Mouse (Mus musculus) heart, adult 2 months (tissue): ENCODE results near the gene Lrg1. TPM values are rescaled to one million over a fixed set of nuclear protein-coding genes. Genes with fewer than 3 reads are reported as not detected.

Source experiments
- DNase-seq, 2 experiments: peaks; one replicate each; pipeline ENCODE4 v3.0.0; 2021
- H3K27ac ChIP-seq: fragments of 200-600 bp; 2 replicates; pipeline ENCODE4 v1.8.1; 2022
- H3K27me3 ChIP-seq: fragments of 200-500 bp; 2 replicates; pipeline ENCODE4 v1.6.1; 2012; ENCODE audit warnings: mild to moderate bottlenecking, low read length, inconsistent platforms, mixed read lengths; ENCODE audit not compliant: control insufficient read depth, insufficient read depth
- H3K36me3 ChIP-seq: fragments of 200-500 bp; 2 replicates; pipeline ENCODE4 v1.6.1; 2012; ENCODE audit warnings: low read length, inconsistent platforms; ENCODE audit not compliant: control insufficient read depth, insufficient read depth
- H3K4me1 ChIP-seq: fragments of 200-500 bp; 2 replicates; pipeline ENCODE4 v1.6.1; 2011; ENCODE audit warnings: low read length; ENCODE audit not compliant: control insufficient read depth, insufficient read depth
- H3K4me3 ChIP-seq: fragments of 200-600 bp; 2 replicates; pipeline ENCODE4 v1.8.1; 2022
- H3K79me2 ChIP-seq: fragments of 200-500 bp; replicated peaks from 2 replicates; pipeline ENCODE4 v1.6.1; 2012; ENCODE audit warnings: mild to moderate bottlenecking, inconsistent platforms, low read length, moderate library complexity, mixed read lengths; ENCODE audit not compliant: control insufficient read depth, insufficient read depth
- H3K9ac ChIP-seq: fragments of 200-500 bp; 2 replicates; pipeline ENCODE4 v1.6.1; 2012; ENCODE audit warnings: low read depth, mild to moderate bottlenecking, control low read depth, inconsistent platforms, low read length, mixed read lengths
- CTCF ChIP-seq: fragments of 200-600 bp; IDR thresholded peaks from 2 replicates; pipeline ENCODE4 v1.8.1; 2022; ENCODE audit warnings: antibody characterized with exemption, mild to moderate bottlenecking, moderate library complexity
- EP300 ChIP-seq: fragments of 200-500 bp; IDR thresholded peaks from 2 replicates; pipeline ENCODE4 v1.6.1; 2011; ENCODE audit warnings: low read depth, low read length, control low read depth; ENCODE audit not compliant: insufficient read depth
- POLR2A ChIP-seq: fragments of 200-500 bp; IDR thresholded peaks from 2 replicates; pipeline ENCODE4 v1.6.1; 2011; ENCODE audit warnings: mild to moderate bottlenecking, low read depth, low read length, control low read depth; ENCODE audit not compliant: insufficient read depth
- WGBS: fragments of 180-500 bp; shearing (Covaris S2); methylation state at CpG from one replicate; pipeline ENCODE4 v1.1.7; 2018; 5-methylcytosine and 5-hydroxymethylcytosine counted together
- intact Hi-C: fragments of 180-260 bp; cut with DNase I; formaldehyde crosslinking; loops from one replicate; pipeline ENCODE4 v1.15.1; 2025
- polyA plus RNA-seq: library from polyadenylated mRNA; depleted of rRNA; stranded (reverse); fragments of >200 nt; gene quantifications from 2 replicates; pipeline ENCODE4 v1.2.3, GENCODE M21; 2012
- total RNA-seq, 2 experiments: library from RNA; stranded (reverse); gene quantifications; 2 replicates each; pipeline ENCODE4 v1.2.3; 2021

Lrg1 gene
- total and polyA plus RNA-seq, 3 experiments = 57.0 to 77.7 (median 74.6) TPM

DNA sequence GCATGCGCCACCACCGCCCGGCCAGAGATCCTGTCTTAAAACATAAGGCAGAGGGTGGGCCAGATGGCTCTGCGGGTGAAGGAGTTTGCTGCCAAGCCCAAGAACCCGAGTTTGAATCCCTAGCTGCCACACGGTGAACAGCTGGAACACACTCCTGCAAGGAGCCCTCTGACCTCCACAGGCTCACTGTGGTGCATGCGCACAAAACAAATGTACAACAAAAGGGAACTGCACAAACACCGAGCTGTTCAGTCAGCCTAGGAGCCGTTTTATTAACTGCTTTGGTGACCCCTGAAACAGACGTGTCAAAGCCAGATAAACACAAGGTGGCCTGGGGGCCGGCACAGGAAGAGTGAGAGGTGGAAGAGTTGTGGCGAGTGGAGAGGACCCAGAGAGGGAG is 2.4 kb downstream of the Lrg1 start:
- no peaks in the 10 kb centered on the region for H3K36me3 ChIP-seq
- no peaks in the 10 kb centered on the region for H3K27me3 ChIP-seq
- 0 out of 2 replicates have a peak, but pooled peaks have one; percentile 17 for TF ChIP-seq POLR2A
- TF ChIP-seq CTCF = no peak
- intact Hi-C loops = no loop called here
- H3K79me2 ChIP-seq = no peaks in the 10 kb centered on the region
- peak overlapping the region; percentile 90 for H3K27ac ChIP-seq
- H3K4me1 ChIP-seq = peaks cover 1% of the 10 kb centered on the region
- H3K4me3 ChIP-seq = peak overlapping the region; percentile 50; the same call in 1 of the 2 replicates
- peak overlapping the region; percentile 67 for H3K9ac ChIP-seq
- DNase-seq = no peak
- WGBS = 33% methylated on average over 12 of the region's 12 CpGs

DNA sequence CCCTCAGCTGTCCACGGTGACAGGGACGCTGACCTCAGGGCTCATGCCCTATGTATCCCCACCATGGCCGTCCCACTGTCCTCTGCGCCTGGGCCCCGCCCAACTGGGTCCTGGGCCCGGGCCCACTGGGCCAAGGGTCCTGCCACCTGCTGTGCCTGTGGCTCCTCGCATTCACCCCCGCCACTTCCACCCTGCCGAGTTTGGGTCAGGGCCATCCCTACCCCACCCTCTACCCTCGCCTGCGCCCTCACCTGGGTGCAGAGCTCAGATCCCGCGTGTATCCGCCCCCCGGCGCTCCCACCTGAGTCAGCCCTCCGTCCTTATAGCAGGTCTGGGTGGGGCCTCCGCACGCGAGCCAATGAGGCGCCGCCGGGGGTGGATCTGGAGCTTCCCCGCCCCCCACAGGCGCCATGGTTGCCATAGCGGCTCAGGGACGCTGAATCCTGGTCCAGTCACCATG is 4.5 kb downstream of the Lrg1 start, which contains the start of gene Plin5:
Gene Plin5, minus strand, starts transcription at position 346 of the 460 bp plus-strand sequence.
- Histone ChIP-seq H3K27ac (peak within 1 kb of the TSS; percentile 89), H3K4me3 (peak within 1 kb of the TSS; percentile 46), H3K27me3 (no peaks in the 10 kb centered on the region), H3K79me2 (no peaks in the 10 kb centered on the region), H3K4me1 (peaks cover 1% of the 10 kb centered on the region), H3K9ac (peak within 1 kb of the TSS; percentile 50), H3K36me3 (no peaks in the 10 kb centered on the region)
- intact Hi-C loops = no loop called here
- DNase-seq = peak; percentile 76 to 85
- TF ChIP-seq CTCF (no peak), EP300 (0 out of 2 replicates have a peak, but pooled peaks have one; percentile 14), POLR2A (peak; percentile 83)
- 2% methylated on average over 27 of the region's 27 CpGs for WGBS

DNA sequence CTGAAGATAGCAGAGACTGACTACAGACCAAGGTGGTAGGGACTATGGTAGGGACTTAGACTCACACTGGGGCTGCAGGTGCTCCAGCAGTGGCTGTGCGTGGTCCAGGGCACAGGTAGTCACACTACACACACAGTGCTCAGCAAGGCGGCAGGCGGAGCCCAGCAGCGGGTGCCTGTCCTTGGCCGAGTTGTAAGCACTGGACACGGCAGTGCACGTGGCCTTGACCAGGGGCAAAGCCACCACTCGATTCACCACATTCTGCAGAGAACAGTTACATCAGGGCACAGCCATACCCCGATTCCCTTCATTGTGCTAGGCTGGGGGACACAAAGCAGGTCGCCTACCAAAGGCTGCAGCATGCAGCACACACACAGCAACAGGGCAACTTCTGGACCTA is 5.6 kb downstream of the Lrg1 start:
- WGBS = 56% methylated on average over 10 of the region's 10 CpGs
- H3K4me3 ChIP-seq = peak overlapping the region; percentile 46
- TF ChIP-seq POLR2A = no peak
- no peak for TF ChIP-seq CTCF
- TF ChIP-seq EP300 = no peak

DNA sequence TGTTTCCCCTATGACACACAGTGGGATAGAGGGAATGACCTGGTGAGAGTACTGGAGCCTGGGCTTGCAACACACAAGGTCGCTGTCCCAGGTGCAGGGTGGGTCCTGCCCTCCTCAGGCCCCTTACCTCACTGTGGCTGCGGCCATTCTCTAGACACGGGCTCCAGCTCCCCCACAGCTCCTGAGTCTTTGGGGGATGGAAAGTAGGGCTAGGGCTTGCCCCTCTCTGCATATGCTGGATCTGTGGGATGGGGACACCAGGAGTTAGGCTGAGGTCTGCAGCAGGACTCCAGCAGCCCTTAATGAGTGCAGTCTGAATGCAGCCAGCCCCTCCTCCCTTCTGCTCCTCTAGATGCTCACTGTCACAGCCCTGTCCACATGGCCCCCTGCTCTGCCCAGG is 9.1 kb downstream of the Lrg1 start:
- no peak overlapping the region for H3K9ac ChIP-seq
- no peaks in the 10 kb centered on the region for H3K27me3 ChIP-seq
- TF ChIP-seq CTCF (no peak), POLR2A (no peak), EP300 (no peak)
- intact Hi-C loops = no loop called here
- H3K4me3 ChIP-seq = no peak overlapping the region
- H3K4me1 ChIP-seq = peaks cover 6% of the 10 kb centered on the region
- H3K36me3 ChIP-seq = no peaks in the 10 kb centered on the region
- no peak for DNase-seq
- H3K79me2 ChIP-seq = no peaks in the 10 kb centered on the region
- no peak overlapping the region for H3K27ac ChIP-seq
- 80% methylated on average over 3 of the region's 3 CpGs for WGBS

More for the DNA sequence above, 5.6 kb downstream of the Lrg1 start:
- intact Hi-C loops = no loop called here
- H3K9ac ChIP-seq = peak overlapping the region; percentile 50
- no peaks in the 10 kb centered on the region for H3K79me2 ChIP-seq
- H3K27ac ChIP-seq = peak overlapping the region; percentile 89
- H3K27me3 ChIP-seq = no peaks in the 10 kb centered on the region
- DNase-seq = no peak
- H3K4me1 ChIP-seq = peaks cover 1% of the 10 kb centered on the region; the same call in 1 of the 2 replicates
- H3K36me3 ChIP-seq = no peaks in the 10 kb centered on the region

DNA sequence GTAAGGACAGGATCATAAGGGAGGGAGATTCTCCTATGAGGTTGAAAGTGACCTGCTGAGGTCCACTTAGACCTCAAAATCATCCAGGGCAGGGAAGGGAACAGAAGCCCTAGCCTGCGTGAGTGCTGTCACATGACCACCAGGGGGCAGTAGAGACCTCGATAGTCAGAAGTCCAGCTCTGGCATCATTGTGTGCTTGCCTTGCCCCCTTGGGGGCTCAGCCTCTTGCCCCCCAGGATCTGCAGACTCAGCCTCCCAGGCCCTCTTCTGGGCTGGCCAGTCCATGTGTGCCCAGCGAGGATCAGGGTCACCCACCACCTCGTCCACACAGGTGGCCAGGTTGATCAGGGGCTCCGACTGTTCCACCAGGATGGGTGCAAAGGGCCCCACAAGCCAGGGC is 9.9 kb downstream of the Lrg1 start:
- DNase-seq = peak; percentile 59 to 66
- WGBS = 50% methylated on average over 5 of the region's 5 CpGs
- H3K27ac ChIP-seq = no peak overlapping the region

DNA sequence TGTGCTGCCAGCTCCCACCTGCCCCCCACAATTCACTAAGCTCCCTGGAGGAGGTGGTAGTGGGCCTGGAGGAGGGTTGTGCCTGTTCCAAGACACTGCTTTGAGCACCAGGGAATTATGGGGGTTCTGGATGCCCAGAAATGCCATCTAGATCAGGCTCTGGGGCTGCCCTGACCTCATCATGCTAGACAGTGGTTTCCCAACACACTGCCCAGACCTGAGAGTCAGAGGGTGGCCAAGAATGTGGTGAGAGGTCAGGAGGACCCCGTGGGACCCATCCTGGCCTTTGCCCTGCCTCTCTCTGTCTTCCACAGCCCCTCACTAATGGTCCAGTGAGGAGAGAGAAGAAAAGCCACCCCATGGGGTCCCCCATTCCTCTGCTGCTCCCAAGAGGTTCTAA is 10.8 kb downstream of the Lrg1 start:
- H3K9ac ChIP-seq = no peak overlapping the region
- H3K36me3 ChIP-seq = no peaks in the 10 kb centered on the region
- intact Hi-C loops = no loop called here
- WGBS = 67% methylated on average over 1 of the region's 1 CpGs
- H3K27me3 ChIP-seq = no peaks in the 10 kb centered on the region
- TF ChIP-seq CTCF = no peak
- no peak for TF ChIP-seq EP300
- TF ChIP-seq POLR2A = no peak
- peaks cover 7% of the 10 kb centered on the region for H3K4me1 ChIP-seq
- no peaks in the 10 kb centered on the region for H3K79me2 ChIP-seq
- H3K27ac ChIP-seq = peak overlapping the region; percentile 96
- no peak overlapping the region for H3K4me3 ChIP-seq
- no peak for DNase-seq

More for the DNA sequence above, 9.9 kb downstream of the Lrg1 start:
- H3K9ac ChIP-seq = no peak overlapping the region
- H3K4me3 ChIP-seq = no peak overlapping the region
- intact Hi-C loops = no loop called here
- TF ChIP-seq CTCF = peak; percentile 96
- no peak for TF ChIP-seq POLR2A
- TF ChIP-seq EP300 = peak; percentile 53; the same call in 1 of the 2 replicates
- no peaks in the 10 kb centered on the region for H3K79me2 ChIP-seq
- no peaks in the 10 kb centered on the region for H3K27me3 ChIP-seq
- H3K4me1 ChIP-seq = peaks cover 7% of the 10 kb centered on the region
- H3K36me3 ChIP-seq = no peaks in the 10 kb centered on the region

DNA sequence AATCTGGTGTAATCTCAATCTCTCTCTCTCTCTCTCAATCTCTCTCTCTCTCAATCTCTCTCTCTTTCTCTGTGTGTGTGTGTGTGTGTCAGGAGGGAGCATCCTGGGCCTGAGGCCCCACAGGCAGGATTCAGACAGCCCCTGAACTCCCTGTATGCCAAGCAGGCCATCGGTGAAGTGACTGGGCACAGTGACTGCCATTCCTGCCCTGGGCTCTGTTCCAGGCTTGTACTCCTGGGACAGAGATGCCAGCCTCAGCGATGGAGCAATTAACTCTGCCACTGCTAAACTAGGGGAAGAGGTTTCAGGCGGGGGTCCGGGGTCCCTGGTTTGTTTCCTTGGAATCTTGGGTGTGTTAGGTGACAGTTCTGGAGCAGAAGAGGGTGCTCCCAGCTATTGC is 11.2 kb downstream of the Lrg1 start:
- Histone ChIP-seq H3K9ac (no peak overlapping the region), H3K4me1 (peaks cover 7% of the 10 kb centered on the region), H3K79me2 (no peaks in the 10 kb centered on the region), H3K36me3 (no peaks in the 10 kb centered on the region), H3K4me3 (no peak overlapping the region), H3K27me3 (no peaks in the 10 kb centered on the region), H3K27ac (peak overlapping the region; percentile 96)
- intact Hi-C loops = no loop called here
- 53% methylated on average over 4 of the region's 4 CpGs for WGBS
- TF ChIP-seq EP300 (peak; percentile 52; the same call in 1 of the 2 replicates), CTCF (no peak), POLR2A (peak; percentile 36)
- peak; percentile 61 to 78 for DNase-seq
